Mouse (Mus musculus): Measurements from ENCODE around the gene 9130019O22Rik.

9130019O22Rik gene

GRCm38 (mm10) chr7:127337636-127338035 lies 49.3 kb downstream of the 9130019O22Rik start:
- no peak for DNase-seq

GRCm38 (mm10) chr7:127335604-127336003 lies 51.4 kb downstream of the 9130019O22Rik start:
- DNase-seq, result no peak

GRCm38 (mm10) chr7:127333240-127333639 lies 53.7 kb downstream of the 9130019O22Rik start:
- DNase-seq, result no peak
